Mouse (Mus musculus) ZHBTc4 (cell line): Measurements from ENCODE around the gene Tmtc1.
A peak's percentile ranks its signal among the peaks of the same experiment; 100 is the strongest.

Experiments used
- DNase-seq: peaks from one replicate; pipeline ENCODE4 v3.0.0-alpha.2; 2011; ENCODE audit warnings: low read depth, low spot score

Gene Tmtc1

GRCm38 (mm10) chr6:148373444-148373843 lies 70.7 kb downstream of the Tmtc1 start:
- DNase-seq = no peak

GRCm38 (mm10) chr6:148371223-148371622 lies 73.0 kb downstream of the Tmtc1 start:
- peak; percentile 71 for DNase-seq

- no peak for DNase-seq
These were observed 77.1 kb downstream of the Tmtc1 start for GRCm38 (mm10) chr6:148367094-148367539.

- no peak for DNase-seq
These were observed 77.6 kb downstream of the Tmtc1 start for GRCm38 (mm10) chr6:148366629-148367028.

- no peak for DNase-seq
These were observed 81.0 kb downstream of the Tmtc1 start for GRCm38 (mm10) chr6:148363162-148363561.

GRCm38 (mm10) chr6:148362475-148362874 lies 81.7 kb downstream of the Tmtc1 start:
- DNase-seq = no peak

- DNase-seq = no peak
These were observed 84.8 kb downstream of the Tmtc1 start for GRCm38 (mm10) chr6:148359348-148359905.

- peak; percentile 94 for DNase-seq
These were observed 85.5 kb downstream of the Tmtc1 start for GRCm38 (mm10) chr6:148358580-148359246.

GRCm38 (mm10) chr6:148356141-148356540 lies 88.0 kb downstream of the Tmtc1 start:
- peak; percentile 28 for DNase-seq

GRCm38 (mm10) chr6:148354509-148355474 lies 89.4 kb downstream of the Tmtc1 start:
- peak; percentile 96 for DNase-seq

GRCm38 (mm10) chr6:148354151-148354508 lies 90.1 kb downstream of the Tmtc1 start:
- peak; percentile 95 for DNase-seq

- no peak for DNase-seq
These were observed 99.2 kb downstream of the Tmtc1 start for GRCm38 (mm10) chr6:148345001-148345400.

GRCm38 (mm10) chr6:148342191-148342590 lies 102.0 kb downstream of the Tmtc1 start:
- no peak for DNase-seq

GRCm38 (mm10) chr6:148341765-148342164 lies 102.4 kb downstream of the Tmtc1 start:
- no peak for DNase-seq

- peak; percentile 43 for DNase-seq
These were observed 105.7 kb downstream of the Tmtc1 start for GRCm38 (mm10) chr6:148338326-148338957.

GRCm38 (mm10) chr6:148336290-148336955 lies 107.8 kb downstream of the Tmtc1 start:
- DNase-seq = no peak

- no peak for DNase-seq
These were observed 112.3 kb downstream of the Tmtc1 start for GRCm38 (mm10) chr6:148331916-148332315.

GRCm38 (mm10) chr6:148329976-148330375 lies 114.2 kb downstream of the Tmtc1 start:
- DNase-seq = no peak

- DNase-seq = no peak
These were observed 115.3 kb downstream of the Tmtc1 start for GRCm38 (mm10) chr6:148328928-148329327.

- no peak for DNase-seq
These were observed 116.1 kb downstream of the Tmtc1 start for GRCm38 (mm10) chr6:148328130-148328529.

- DNase-seq = no peak
These were observed 125.5 kb downstream of the Tmtc1 start for GRCm38 (mm10) chr6:148318736-148319135.
